Mouse (Mus musculus) embryonic facial prominence, embryonic 11.5 days (tissue): ENCODE measurements around the gene Olfr1161. TPM values are rescaled to one million over a fixed set of nuclear protein-coding genes. Genes with fewer than 3 reads are reported as not detected.

ENCODE experiments used
- polyA plus RNA-seq: library from polyadenylated mRNA; unstranded; fragments of >200 nt; fragmentation: Nextera tagmentation; extraction: Ambion mirVana; gene quantifications from 2 replicates; pipeline ENCODE4 v1.2.1, GENCODE M21; 2014

Gene Olfr1161
- polyA plus RNA-seq, 1 experiment from 2014 or later: not detected

Other genes with a start within 250 kb of the Olfr1161 start
- not detected in 2 replicates for gene Olfr152, start 243.3 kb upstream of the Olfr1161 start, polyA plus RNA-seq
- 0.17 TPM in 1 of 2 replicates, not detected in the other for gene Olfr1143, start 222.2 kb upstream of the Olfr1161 start, polyA plus RNA-seq
- not detected in 2 replicates for gene Olfr1145, start 213.0 kb upstream of the Olfr1161 start, polyA plus RNA-seq
- gene Olfr1148, start 192.2 kb upstream of the Olfr1161 start, polyA plus RNA-seq: not detected in 2 replicates
- gene Olfr1150-ps1, start 178.8 kb upstream of the Olfr1161 start, polyA plus RNA-seq: not detected in 2 replicates
- not detected in 2 replicates for gene Olfr1151, start 166.9 kb upstream of the Olfr1161 start, polyA plus RNA-seq
- gene Olfr1152, start 156.3 kb upstream of the Olfr1161 start, polyA plus RNA-seq: not detected in 2 replicates
- gene Olfr1153, start 127.8 kb upstream of the Olfr1161 start, polyA plus RNA-seq: not detected in 2 replicates
- gene Olfr1154, start 117.6 kb upstream of the Olfr1161 start, polyA plus RNA-seq: not detected in 2 replicates
- not detected in 2 replicates for gene Olfr1155, start 77.6 kb upstream of the Olfr1161 start, polyA plus RNA-seq
- not detected in 2 replicates for gene Olfr1156, start 69.7 kb upstream of the Olfr1161 start, polyA plus RNA-seq
- gene Olfr1157, start 54.5 kb upstream of the Olfr1161 start, polyA plus RNA-seq: not detected in 2 replicates
- gene Olfr74, start 48.1 kb upstream of the Olfr1161 start, polyA plus RNA-seq: not detected in 2 replicates
- gene Olfr1158, start 32.7 kb upstream of the Olfr1161 start, polyA plus RNA-seq: not detected in 2 replicates
- gene Olfr1160, start 14.5 kb upstream of the Olfr1161 start, polyA plus RNA-seq: not detected in 2 replicates
- not detected in 2 replicates for gene Olfr73, start 14.9 kb downstream of the Olfr1161 start, polyA plus RNA-seq
- not detected in 2 replicates for gene Olfr1162, start 28.4 kb downstream of the Olfr1161 start, polyA plus RNA-seq
- not detected in 2 replicates for gene Olfr1163, start 49.1 kb downstream of the Olfr1161 start, polyA plus RNA-seq
- gene Olfr1164, start 71.2 kb downstream of the Olfr1161 start, polyA plus RNA-seq: not detected in 2 replicates
- not detected in 2 replicates for gene Olfr1166, start 105.5 kb downstream of the Olfr1161 start, polyA plus RNA-seq
- gene Olfr1167, start 132.4 kb downstream of the Olfr1161 start, polyA plus RNA-seq: not detected in 2 replicates
- gene Olfr1168, start 159.1 kb downstream of the Olfr1161 start, polyA plus RNA-seq: not detected in 2 replicates
- not detected in 2 replicates for gene Olfr1170, start 205.6 kb downstream of the Olfr1161 start, polyA plus RNA-seq